Mouse (Mus musculus) midbrain, embryonic 16.5 days (tissue): ENCODE data around the gene Magea8. TPM values are rescaled to one million over a fixed set of nuclear protein-coding genes. Genes with fewer than 3 reads are reported as not detected.
"Not testable (repeated sequence)": the region's sequence is repeated elsewhere in the genome, so short reads cannot be mapped to it uniquely, and the experiment has no call there.

ENCODE experiments used
- ATAC-seq: fragments of 200-750 bp; cut with Nextera tagmentation; 2 replicates; pipeline ENCODE4 v1.8.0; 2017; ENCODE audit warnings: moderate TSS enrichment
- H3K27ac ChIP-seq: fragments of 300-500 bp; sonication (generic); 2 replicates; pipeline ENCODE4 v1.5.1; 2014; ENCODE audit warnings: mild to moderate bottlenecking, low read length, mixed read lengths
- H3K27me3 ChIP-seq: fragments of 300-500 bp; sonication (generic); 2 replicates; pipeline ENCODE4 v1.6.1; 2014; ENCODE audit warnings: low read depth, low read length, mixed read lengths; ENCODE audit not compliant: control insufficient read depth, insufficient read depth
- H3K36me3 ChIP-seq: fragments of 300-500 bp; sonication (generic); 2 replicates; pipeline ENCODE4 v1.6.1; 2014; ENCODE audit warnings: mild to moderate bottlenecking, low read length, moderate library complexity, mixed read lengths; ENCODE audit not compliant: control insufficient read depth, insufficient read depth
- H3K4me1 ChIP-seq: fragments of 300-500 bp; sonication (generic); 2 replicates; pipeline ENCODE4 v1.6.1; 2014; ENCODE audit warnings: mild to moderate bottlenecking, low read length, mixed read lengths; ENCODE audit not compliant: control insufficient read depth, insufficient read depth
- H3K4me2 ChIP-seq: fragments of 300-500 bp; sonication (generic); 2 replicates; pipeline ENCODE4 v1.6.1; 2014; ENCODE audit warnings: mild to moderate bottlenecking, low read length, mixed read lengths
- H3K4me3 ChIP-seq: fragments of 300-500 bp; sonication (generic); 2 replicates; pipeline ENCODE4 v1.5.1; 2014; ENCODE audit warnings: low read depth, mild to moderate bottlenecking, low read length, moderate library complexity, mixed read lengths
- H3K9ac ChIP-seq: fragments of 300-500 bp; sonication (generic); 2 replicates; pipeline ENCODE4 v1.6.1; 2014; ENCODE audit warnings: low read depth, low read length, mixed read lengths
- H3K9me3 ChIP-seq: fragments of 300-500 bp; sonication (generic); replicated peaks from 2 replicates; pipeline ENCODE4 v1.6.1; 2014; ENCODE audit warnings: mild to moderate bottlenecking, low read length, mixed read lengths; ENCODE audit not compliant: control insufficient read depth, poor library complexity, severe bottlenecking
- WGBS: fragments of 180-500 bp; shearing (Covaris S2); extraction: QIAGEN DNeasy Blood & Tissue Kit; methylation state at CpG from one replicate; pipeline ENCODE4 v1.1.7; 2014; 5-methylcytosine and 5-hydroxymethylcytosine counted together
- polyA plus RNA-seq: library from polyadenylated mRNA; unstranded; fragments of >200 nt; fragmentation: Nextera tagmentation; extraction: Ambion mirVana; gene quantifications from 2 replicates; pipeline ENCODE4 v1.2.1, GENCODE M21; 2015

Magea8 gene
- polyA plus RNA-seq = not detected in 2 replicates

- not testable (repeated sequence) for H3K27ac ChIP-seq, H3K9ac ChIP-seq, ATAC-seq, H3K4me2 ChIP-seq, H3K4me3 ChIP-seq, H3K4me1 ChIP-seq, H3K9me3 ChIP-seq, H3K27me3 ChIP-seq, H3K36me3 ChIP-seq
- 86% methylated on average over 9 of the region's 11 CpGs for WGBS
Observed at GRCm38 (mm10) chrX:154995750-154996149, at the start of gene Magea8. Gene Magea8, minus strand, starts transcription at chrX:154995850.

GRCm38 (mm10) chrX:154949405-154949804, 46.2 kb downstream of the Magea8 start, which contains the start of gene Magea3:
Gene Magea3, minus strand, starts transcription at chrX:154949505.
- not testable (repeated sequence) for H3K9ac ChIP-seq, ATAC-seq, H3K9me3 ChIP-seq, H3K4me3 ChIP-seq, H3K27ac ChIP-seq, H3K4me1 ChIP-seq, H3K4me2 ChIP-seq, H3K36me3 ChIP-seq, H3K27me3 ChIP-seq
- WGBS = 40% methylated on average over 1 of the region's 1 CpGs

- H3K9me3 ChIP-seq, ATAC-seq, H3K27ac ChIP-seq, H3K4me3 ChIP-seq, H3K36me3 ChIP-seq, H3K4me1 ChIP-seq, H3K4me2 ChIP-seq, H3K27me3 ChIP-seq, H3K9ac ChIP-seq: not testable (repeated sequence)
- WGBS = 71% methylated on average over 1 of the region's 1 CpGs
Observed at GRCm38 (mm10) chrX:154935887-154936286, 59.8 kb downstream of the Magea8 start, which contains the start of gene Magea6. Gene Magea6, minus strand, starts transcription at chrX:154935987.

Other genes with a start within 250 kb of the Magea8 start
- not detected in 2 replicates for gene Cldn34b1, start 105.6 kb downstream of the Magea8 start, polyA plus RNA-seq
- gene Magea6, start 59.9 kb downstream of the Magea8 start, polyA plus RNA-seq = not detected in 2 replicates
- not detected in 2 replicates for gene Magea3, start 46.3 kb downstream of the Magea8 start, polyA plus RNA-seq
- gene Magea5, start 67.3 kb upstream of the Magea8 start, polyA plus RNA-seq = not detected in 2 replicates
- gene Magea1, start 93.9 kb upstream of the Magea8 start, polyA plus RNA-seq = not detected in 2 replicates
- gene Magea2, start 97.8 kb upstream of the Magea8 start, polyA plus RNA-seq = not detected in 2 replicates
- gene Cldn34b2, start 132.6 kb upstream of the Magea8 start, polyA plus RNA-seq = not detected in 2 replicates
- gene Sat1, start 220.6 kb upstream of the Magea8 start, polyA plus RNA-seq = 79.4 and 80.4 TPM in 2 replicates